Mouse (Mus musculus): Measurements from ENCODE around the gene Ccdc6.

Gene Ccdc6

DNA sequence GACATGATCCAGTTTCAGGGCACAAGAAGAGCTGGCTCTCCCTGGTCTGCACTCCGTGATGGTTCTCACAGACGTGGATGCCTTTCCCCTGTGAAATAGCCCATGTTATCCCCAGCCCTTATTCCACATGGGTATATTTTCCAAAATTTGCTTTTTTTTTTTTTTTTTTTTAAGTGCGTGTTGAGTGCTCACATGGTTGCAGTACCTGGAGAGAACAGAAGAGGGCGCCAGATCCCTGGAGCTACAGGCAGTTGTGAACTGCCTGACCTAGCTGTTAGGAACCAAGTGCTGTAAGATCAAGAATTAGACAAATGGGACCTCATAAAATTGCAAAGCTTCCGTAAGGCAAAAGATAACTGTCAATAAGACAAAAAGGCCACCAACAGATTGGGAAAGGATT, 38.8 kb downstream of the Ccdc6 start:
- no peak for DNase-seq

DNA sequence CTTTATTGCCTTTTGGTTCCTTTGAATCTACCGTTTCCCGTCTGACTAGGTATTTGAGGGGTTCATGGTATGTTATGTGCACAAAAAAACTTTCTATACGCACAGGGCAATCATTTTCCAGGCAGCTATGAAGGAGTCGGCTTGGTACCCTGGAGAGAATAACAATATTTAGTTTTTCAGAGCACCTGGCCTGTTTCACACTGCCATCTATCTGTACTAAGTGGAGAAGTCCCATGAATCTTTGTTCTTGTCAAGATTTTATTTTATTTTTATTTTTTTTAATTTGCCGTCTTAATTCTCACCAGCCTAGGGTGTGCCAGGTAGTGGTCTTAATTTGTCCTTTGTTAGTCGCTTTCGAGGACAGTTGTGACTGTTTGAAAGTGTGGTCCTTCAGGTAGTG, 40.7 kb downstream of the Ccdc6 start:
- DNase-seq, result no peak

DNA sequence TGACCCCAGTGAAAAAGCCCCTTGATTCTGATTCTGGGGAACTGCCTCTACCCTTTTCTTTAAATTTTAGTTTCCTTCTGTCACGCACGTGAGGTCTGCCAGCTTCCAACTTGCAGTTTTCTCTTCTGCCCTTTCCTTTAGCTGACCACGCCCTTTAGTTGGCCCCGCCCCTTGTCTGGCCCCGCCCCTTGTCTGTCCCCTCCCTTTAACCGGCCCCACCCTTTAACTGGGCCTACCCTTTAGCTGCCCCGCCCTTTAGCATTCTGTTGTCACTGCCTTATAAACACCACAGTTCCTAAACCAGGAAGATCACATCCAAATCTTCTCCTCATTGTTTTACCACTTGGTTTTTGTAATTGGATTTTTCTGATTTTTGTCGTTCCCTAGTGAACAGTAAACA, 41.2 kb downstream of the Ccdc6 start:
- no peak for DNase-seq

DNA sequence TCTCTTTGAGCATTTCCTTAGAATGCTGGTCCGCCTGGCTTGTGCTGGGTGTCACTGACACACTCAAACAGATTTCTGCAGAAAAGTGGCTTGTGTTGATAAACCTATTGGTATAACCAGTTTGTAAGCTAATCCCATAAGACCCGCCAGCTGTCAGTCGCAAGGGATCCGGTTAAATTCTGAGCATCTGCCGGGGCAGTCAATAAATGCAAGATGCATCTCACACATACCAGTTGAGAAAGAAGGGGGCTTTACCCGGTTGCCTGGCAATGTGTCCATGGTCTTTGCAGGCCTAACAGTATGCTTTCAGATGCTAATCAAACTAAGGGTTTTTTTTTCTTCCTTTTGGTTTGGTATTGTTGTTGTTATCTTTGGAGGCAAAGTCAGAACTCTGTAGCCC, 42.4 kb downstream of the Ccdc6 start:
- DNase-seq, result no peak

DNA sequence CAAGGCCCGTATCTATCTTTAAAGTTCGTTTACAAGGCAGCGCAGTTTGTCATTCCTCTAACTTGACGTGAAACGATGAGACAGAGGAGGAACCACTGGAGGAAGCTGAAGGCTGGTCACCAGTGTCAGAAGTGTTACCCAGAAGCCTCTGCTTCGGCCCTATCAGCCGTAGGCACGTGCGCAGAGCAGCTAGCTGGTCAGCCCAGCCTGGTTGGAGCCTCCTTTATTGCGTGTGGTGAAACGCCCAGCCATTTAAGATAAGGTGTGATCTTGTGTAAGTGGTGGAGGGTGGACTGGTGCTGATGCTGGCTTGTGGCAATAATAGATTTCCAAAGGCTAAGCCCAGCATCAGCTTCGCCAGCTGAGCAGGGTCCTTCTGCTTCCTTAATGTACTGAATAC, 43.5 kb downstream of the Ccdc6 start:
- no peak for DNase-seq

DNA sequence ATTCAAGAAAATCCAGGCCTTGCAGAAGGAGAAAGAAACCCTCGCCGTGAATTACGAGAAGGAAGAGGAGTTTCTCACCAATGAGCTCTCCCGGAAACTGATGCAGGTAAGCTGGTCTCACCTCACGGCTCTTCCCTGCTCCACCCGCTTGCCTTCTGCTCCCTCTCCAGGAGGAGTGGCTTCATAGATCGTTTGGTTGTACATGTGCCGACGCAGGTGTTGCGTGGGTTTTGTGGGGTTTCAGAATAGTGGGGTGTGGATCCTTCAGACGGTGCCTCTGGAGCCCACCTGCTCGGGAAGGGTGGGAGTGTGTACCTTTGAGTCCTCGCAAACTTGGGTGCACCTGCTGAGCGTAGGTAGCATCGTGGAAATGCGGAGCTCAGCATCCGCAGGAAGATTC, 45.7 kb downstream of the Ccdc6 start:
- DNase-seq, result no peak

DNA sequence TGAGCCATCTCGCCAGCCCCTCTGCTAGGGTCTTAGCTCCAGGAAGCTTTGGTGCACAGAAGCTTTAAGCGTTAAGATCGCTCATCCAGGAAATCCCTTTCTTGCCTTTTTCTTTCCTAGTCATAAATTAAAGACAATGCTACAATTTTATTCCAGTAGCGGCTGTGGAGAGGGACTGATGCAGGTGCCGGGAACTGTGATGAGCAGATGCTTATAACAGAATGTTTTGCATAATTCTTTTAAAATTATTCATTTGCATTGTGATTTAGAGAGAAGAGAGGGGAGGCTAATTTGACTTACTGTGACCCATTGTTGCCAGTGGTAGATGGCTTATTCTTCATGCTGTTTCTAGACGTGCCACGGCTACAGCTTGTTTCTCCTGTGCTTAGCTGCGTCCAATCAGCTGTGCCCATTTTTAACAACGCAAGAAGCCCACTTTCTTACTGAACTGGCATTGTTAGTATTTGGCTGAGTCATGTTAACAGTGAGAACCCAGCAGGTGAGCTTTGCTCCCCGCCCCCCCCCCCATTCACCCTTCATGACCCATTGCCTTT, 47.2 kb downstream of the Ccdc6 start:
- DNase-seq, result no peak

DNA sequence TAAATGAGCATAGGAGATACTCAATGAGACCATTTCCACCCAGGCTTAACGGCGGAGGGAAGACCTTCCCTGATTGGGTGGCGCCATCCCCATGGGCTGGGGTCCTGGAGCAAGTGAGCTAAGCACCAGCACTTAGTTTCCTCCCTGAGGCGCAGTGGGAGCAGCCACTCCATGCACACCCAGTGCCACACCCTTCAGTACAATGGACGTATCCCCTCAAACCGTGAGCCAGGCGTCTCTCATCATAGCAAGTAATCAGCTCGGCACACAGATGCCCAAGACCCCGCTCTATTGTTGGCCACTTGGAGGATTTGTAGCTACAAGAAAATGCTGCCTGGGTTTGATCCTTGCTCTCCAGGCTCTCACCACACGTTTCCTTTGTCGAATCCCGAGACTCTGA, 49.0 kb downstream of the Ccdc6 start:
- no peak for DNase-seq

DNA sequence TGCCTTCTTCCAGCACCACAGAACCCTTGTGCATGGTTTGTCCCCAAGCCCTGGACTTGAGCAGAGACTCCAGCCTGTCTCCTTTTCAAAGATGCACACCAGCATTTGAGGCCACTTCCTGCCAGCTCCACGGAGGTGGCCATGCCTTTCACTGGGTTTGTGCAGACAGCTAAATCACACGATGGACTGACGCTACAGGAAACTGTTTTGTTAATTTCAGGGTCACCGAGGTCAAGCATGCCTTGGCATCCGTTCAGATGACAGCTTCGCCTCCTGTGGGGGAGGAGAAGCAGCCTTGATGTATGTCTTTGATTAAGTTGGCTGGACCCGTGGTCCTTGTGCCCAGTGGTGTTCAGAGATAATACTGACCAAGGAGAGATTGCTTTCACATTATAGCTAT, 52.2 kb downstream of the Ccdc6 start:
- DNase-seq, result peak; percentile 24

DNA sequence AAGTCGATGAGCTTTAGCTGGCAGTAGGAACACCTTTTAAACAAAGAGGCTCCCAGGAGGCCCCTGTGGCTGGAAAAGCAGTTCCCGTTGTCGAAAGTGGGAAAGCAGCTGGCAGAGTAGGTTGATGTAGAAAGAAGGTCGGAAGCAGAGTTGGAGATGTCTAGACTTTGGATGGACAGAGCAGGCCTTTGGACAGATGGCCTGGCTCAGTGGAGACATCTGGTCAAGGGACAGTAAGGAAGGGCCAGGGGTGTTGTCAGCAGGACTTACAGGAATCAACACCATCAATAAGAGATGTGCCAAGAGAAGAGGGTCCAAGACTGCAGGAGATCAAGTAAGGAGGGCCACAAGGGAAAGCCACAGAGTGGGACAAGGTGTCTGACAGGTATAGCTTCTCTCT, 53.4 kb downstream of the Ccdc6 start:
- no peak for DNase-seq

DNA sequence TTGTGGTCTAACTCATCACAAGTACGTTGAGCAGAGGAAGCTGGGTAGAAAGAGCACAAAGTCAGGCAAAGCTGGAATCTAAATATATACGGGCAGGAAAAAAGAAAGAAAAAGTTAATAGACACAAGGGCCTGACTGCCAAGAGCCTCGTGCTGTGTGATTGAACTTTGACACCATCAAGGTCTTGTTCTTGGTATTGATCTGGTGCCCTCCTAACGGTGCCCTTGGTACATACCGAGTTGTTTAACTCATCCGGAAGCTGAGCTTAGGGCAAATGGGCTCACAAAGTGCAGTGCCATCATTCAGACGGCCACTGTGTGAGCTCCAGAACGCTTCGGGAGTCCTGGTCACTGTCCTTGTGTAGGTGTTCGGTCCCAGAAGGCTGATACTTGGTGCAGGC, 54.2 kb downstream of the Ccdc6 start:
- no peak for DNase-seq

DNA sequence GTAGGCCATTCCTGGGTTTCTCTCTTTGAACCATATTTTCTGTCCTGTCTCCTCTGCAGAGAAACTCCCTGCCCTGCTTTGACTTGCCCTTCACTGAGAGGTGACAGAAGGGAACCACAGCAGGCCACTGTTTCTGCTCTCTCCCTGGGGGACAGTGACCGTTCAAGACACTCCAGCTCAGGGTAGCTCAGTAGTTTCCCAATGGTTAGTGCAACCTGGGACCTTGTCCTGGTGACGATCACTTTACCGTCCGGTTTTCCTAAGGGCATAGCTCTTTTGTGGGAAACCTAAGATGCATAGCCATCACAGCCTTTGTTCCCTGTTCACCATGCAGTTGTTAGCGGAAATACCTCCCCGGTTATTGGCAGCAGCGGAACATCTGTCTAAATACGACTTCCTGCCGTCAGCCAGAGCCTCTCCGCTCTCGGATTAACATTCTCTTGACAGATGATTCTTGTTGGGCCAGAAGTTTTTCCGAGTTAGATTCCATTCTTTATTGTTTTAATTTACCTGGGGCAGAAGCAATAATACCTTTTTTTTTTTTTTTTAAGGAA, 55.3 kb downstream of the Ccdc6 start:
- no peak for DNase-seq

DNA sequence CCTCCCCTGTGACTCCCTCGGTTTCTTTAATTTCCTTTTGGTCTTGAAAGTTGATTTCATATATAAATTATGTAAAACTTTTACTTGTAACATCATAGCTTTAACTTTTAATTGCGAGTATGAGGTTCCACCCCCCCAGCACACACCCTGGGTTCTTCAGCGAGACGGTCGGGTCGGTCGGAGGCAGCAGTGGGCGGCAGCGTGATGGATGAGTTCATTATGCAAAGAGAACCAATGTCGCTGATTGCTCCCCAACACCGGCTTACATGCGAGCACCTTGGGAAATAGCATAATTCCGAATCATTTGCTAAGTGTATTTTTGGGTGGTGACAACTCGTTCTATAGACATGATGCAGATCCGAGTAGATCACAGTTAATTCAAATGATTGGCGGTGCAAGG, 56.9 kb downstream of the Ccdc6 start:
- no peak for DNase-seq

DNA sequence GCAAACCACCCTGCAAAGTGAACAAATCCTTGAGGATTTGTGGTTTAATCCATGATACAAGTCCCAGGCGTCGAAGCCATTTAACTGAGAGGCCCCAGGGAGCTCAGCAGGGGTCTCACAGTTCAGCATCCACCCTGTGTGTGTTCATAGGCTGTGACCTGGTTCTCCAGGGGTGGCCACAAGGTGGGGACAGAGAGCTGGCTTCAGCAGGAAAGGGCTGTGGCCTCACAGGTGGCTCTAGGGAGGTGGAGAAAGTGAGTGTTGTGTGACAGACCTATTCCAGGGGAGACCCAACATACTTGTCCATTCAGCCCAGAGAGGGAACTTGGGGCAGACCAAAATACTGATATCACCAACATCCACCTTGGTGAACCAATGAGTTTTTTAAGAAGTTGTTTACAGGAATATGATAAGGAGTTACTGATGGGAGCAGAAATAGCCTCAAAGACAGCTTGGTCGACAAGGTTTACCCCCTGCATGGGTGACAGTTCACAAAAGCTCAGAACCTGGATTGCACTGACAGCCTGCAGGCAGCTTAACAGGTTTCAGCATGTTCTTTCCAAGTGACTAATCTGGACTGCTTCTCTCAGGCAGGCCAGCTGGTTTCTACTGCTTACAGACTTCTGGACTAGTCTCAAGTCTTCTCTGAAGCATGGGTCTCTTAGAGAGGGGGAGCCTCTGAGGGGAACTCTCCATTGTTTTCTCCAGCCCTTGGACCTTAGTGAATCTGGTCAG, 59.7 kb downstream of the Ccdc6 start:
- DNase-seq, result no peak

DNA sequence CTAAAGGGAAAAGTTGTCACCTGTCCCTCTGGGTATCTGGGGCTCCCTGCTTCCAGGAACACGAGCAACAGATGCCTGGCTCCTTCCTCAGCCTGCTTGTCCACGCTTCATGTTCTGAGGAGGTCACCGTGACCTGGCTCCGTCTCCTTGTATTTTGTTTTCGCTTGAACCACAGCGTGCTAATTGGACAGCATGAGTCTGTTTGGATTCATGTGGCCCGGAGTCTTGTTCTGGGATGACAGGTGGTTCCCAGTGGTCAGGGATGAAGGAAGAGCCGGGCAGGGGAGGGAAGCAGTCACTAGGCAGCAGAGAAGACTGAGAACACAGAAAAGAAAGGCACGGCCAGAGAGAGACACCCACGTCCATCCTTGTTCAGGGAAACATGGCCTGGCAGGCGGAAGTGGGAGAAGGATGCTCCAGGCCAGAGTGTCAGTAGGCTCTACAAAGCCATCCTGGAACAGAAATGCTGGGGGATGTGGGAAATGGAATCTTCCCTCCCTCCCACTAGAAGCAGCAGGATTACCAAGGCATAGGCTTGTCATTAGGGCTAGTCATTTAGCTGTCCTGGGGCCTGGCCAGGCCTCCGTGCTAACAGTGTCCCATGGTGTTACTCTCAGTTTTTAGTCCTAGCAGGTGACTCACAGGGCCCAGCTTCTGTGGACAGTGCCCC, 62.9 kb downstream of the Ccdc6 start:
- no peak for DNase-seq

DNA sequence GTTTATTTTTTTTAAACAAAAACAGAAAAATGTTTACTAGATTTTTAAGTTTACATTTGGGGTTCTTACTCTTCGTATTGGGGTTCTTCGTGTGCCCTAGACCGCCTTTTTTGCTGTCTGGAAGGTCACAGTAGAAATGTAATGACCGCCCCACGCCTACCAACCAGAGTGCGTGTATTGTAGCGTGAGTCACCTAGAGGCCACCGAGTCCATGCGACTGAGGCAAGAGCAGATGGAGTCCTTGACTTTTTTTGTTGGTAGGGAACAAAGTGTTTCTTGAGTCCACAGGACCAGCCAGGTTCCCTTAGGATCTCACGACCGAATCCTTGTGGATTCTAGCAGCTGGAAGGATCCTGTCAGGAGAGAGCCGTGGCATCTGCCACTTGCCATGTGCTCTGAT, 63.9 kb downstream of the Ccdc6 start:
- DNase-seq, result no peak

DNA sequence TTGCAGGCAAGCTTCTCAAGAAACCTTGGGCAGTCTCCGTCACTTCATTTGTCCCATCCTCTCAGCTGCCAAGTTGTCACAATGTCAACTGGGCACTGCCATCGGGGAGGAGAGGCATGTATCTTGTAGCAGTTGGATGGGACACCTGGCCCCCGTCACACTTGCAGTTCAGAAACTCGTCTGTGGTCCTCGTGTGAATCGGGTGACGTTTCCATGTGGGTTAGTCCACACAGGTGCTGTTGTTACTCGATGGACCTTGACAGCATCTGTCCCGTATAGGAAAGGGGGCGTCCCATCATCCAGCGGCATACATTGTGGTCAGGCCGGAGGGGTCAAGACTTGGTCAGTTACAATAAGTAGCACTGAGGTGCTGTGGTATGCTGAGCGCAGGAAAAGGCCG, 64.6 kb downstream of the Ccdc6 start:
- DNase-seq, result no peak

DNA sequence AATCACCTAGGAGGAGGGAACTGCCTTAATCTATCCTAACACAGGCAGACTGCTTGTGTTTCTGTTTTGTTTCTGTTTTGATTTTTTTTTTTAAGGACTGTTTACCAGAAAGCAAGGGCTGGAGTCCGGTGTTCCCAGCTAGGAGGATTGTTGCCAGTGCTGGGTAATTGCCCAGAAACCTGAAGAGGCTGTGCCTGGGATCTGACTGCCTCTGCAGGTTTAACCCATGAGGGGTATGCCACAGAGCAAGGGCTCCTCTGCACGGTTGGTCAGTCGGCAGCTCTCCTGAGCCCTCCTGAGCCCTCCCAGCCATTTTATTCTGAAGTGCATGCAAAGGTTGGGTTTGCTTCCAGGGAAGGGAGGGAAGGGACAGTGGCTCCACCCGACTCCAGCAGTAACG, 66.8 kb downstream of the Ccdc6 start:
- DNase-seq, result no peak

DNA sequence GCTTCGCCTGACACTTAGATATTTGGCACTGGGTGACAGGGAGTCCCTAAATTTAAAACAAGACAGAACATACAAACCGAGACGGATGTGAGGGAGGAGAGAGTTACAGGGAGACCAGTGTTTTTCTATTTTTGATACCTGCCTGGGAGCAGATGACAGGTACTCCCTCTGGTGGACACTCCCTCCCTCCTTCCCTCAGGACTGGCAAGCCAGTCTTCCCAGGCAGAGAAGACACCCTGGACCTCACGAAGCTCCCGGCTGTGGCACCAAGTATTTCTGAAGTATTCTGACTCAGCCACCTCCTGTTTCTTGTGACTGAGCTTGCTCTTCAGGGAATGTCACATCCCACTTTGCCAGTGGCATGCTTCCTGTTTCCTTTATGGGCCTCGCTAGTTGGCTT, 69.0 kb downstream of the Ccdc6 start:
- no peak for DNase-seq

DNA sequence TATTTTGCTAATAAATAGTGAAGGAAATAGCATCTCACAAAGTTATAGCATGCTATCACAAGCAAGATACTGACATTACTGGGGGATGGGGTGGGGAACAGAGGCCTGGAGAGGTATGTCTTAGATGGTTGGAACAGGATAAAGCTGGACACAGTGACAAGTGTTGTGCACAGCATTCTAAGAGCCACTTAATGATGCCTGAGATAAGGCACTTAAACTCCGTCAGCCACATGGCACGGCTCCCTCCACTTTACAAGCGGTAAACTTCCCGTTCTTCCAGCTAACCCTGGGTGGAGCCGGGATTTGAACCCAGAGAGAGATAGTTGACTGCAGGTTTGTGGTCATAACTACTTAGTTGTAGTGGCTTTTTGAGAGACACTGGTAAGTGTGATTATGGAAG, 69.5 kb downstream of the Ccdc6 start:
- DNase-seq, result no peak

DNA sequence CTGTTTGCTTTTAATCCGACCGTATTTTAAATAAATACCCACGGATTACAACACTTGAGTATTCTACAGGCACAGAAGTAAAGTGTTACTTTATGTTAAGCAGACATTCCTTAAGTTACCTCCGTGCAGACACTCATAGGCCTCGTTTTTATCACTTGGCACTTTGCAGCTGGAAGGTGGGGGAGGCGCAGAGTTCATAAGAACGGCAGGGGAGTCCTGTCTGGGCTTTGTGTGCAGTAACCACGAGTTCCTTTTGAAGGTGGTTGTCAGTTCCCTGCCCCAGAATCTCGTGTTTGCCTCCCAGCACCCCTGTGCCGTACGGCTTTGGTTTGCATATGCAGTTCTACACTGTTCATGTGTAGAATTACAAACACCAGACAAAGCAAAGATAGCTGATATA, 70.7 kb downstream of the Ccdc6 start:
- DNase-seq, result no peak

DNA sequence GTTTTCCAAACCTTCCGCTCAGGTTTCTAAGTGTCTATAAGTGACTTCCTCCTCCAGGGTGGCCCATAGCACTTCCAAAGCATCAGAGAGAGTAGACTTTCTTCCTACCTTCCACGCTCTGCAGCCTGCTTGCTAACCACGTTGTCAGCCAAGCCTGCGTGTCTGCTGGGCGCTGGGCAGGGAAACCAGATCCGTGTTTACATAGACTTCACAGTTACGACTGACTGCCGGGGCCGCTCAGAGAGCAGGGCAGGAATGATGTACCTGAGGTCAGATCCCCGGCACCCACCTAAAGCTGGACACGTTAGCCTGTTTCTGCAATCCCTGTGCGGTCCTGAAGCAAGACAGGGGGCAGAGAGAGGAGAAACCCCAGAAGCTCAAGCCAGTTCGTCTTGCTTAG, 71.5 kb downstream of the Ccdc6 start:
- DNase-seq, result no peak

DNA sequence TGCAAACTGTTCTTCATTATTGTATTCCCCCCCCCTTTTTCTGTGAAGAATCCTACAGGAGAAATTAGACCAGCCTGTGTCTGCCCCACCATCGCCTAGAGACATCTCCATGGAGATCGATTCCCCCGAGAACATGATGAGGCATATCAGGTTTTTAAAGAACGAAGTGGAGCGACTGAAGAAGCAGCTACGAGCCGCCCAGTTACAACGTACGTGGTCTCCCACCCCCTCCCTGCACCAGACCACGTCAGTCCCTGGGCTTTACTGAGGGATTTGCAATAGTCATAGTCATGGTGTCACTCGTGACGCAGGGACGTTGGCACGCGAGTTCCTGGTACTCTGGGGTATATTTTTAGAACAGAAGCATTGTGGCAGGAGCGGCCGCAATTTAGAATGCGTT, 72.1 kb downstream of the Ccdc6 start:
- DNase-seq, result peak; percentile 47

DNA sequence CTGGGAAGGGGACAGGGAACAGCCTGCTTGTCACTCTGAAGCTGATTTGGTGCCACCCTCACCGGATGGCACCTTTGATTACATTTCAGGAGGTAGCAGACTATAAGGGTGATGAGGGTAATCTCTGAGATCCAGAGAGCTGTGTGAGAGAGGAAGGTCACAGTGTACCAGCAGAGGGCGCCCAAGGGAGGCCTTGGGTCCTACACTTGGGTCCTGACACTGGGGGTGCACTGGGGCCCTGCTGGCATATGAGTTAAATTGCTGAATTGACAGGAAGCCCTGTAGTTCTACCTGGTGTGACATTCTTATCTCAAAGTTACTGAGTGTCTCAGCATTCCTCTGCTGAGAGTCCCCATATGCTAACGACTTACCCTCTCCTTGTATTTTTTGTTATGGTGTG, 76.4 kb downstream of the Ccdc6 start:
- peak; percentile 65 for DNase-seq

All from right cerebral cortex, postnatal 4 days (tissue).